Mouse (Mus musculus) splenic B cell, adult 2 months (primary cell): ENCODE results near the gene Mmp7.

ENCODE experiments used
- DNase-seq: peaks from one replicate; pipeline ENCODE4 v3.0.0-alpha.2; 2011; ENCODE audit warnings: low read depth, low spot score
- H3K27me3 ChIP-seq: 2 replicates; pipeline ENCODE4 v1.6.1; 2012; ENCODE audit warnings: mild to moderate bottlenecking, low read length, moderate library complexity, mixed read lengths; ENCODE audit not compliant: control insufficient read depth, poor library complexity, insufficient read depth, severe bottlenecking
- H3K36me3 ChIP-seq: 2 replicates; pipeline ENCODE4 v1.6.1; 2012; ENCODE audit warnings: mild to moderate bottlenecking, low read length, moderate library complexity, mixed read lengths; ENCODE audit not compliant: control insufficient read depth, poor library complexity, insufficient read depth, severe bottlenecking

Mmp7 gene

GRCm38 (mm10) chr9:7691790-7692189 lies at the start of gene Mmp7:
Gene Mmp7, plus strand, starts transcription at chr9:7692090.
- Histone ChIP-seq H3K27me3 (no peaks in the 10 kb centered on the region), H3K36me3 (no peaks in the 10 kb centered on the region)
- no peak for DNase-seq

- DNase-seq = no peak
- Histone ChIP-seq H3K36me3 (no peaks in the 10 kb centered on the region), H3K27me3 (no peaks in the 10 kb centered on the region)
Measured at GRCm38 (mm10) chr9:7647901-7648300, 44.0 kb upstream of the Mmp7 start.

GRCm38 (mm10) chr9:7650397-7651180 lies 41.3 kb upstream of the Mmp7 start:
- peak; percentile 2 for DNase-seq
- Histone ChIP-seq H3K36me3 (no peaks in the 10 kb centered on the region), H3K27me3 (no peaks in the 10 kb centered on the region)

- no peak for DNase-seq
- no peaks in the 10 kb centered on the region for H3K36me3 ChIP-seq
- H3K27me3 ChIP-seq = no peaks in the 10 kb centered on the region
Measured at GRCm38 (mm10) chr9:7652351-7653085, 39.4 kb upstream of the Mmp7 start.

- no peak for DNase-seq
- H3K27me3 ChIP-seq = no peaks in the 10 kb centered on the region
- no peaks in the 10 kb centered on the region for H3K36me3 ChIP-seq
Measured at GRCm38 (mm10) chr9:7657946-7658345, 33.9 kb upstream of the Mmp7 start.

GRCm38 (mm10) chr9:7659469-7660020 lies 32.3 kb upstream of the Mmp7 start:
- Histone ChIP-seq H3K36me3 (no peaks in the 10 kb centered on the region), H3K27me3 (no peaks in the 10 kb centered on the region)
- no peak for DNase-seq

- DNase-seq = no peak
- no peaks in the 10 kb centered on the region for H3K27me3 ChIP-seq
- H3K36me3 ChIP-seq = no peaks in the 10 kb centered on the region
Measured at GRCm38 (mm10) chr9:7661371-7661770, 30.5 kb upstream of the Mmp7 start.

- Histone ChIP-seq H3K27me3 (no peaks in the 10 kb centered on the region; the same call in 1 of the 2 replicates), H3K36me3 (no peaks in the 10 kb centered on the region)
- no peak for DNase-seq
Measured at GRCm38 (mm10) chr9:7669674-7670073, 22.2 kb upstream of the Mmp7 start.

GRCm38 (mm10) chr9:7672985-7673384 lies 18.9 kb upstream of the Mmp7 start:
- no peaks in the 10 kb centered on the region; the same call in 1 of the 2 replicates for H3K27me3 ChIP-seq
- no peaks in the 10 kb centered on the region for H3K36me3 ChIP-seq
- DNase-seq = no peak

- no peak for DNase-seq
- no peaks in the 10 kb centered on the region for H3K36me3 ChIP-seq
- H3K27me3 ChIP-seq = no peaks in the 10 kb centered on the region
Measured at GRCm38 (mm10) chr9:7678154-7678837, 13.6 kb upstream of the Mmp7 start.

- no peak for DNase-seq
- Histone ChIP-seq H3K27me3 (no peaks in the 10 kb centered on the region), H3K36me3 (no peaks in the 10 kb centered on the region)
Measured at GRCm38 (mm10) chr9:7682081-7682618, 9.7 kb upstream of the Mmp7 start.

- Histone ChIP-seq H3K36me3 (no peaks in the 10 kb centered on the region), H3K27me3 (no peaks in the 10 kb centered on the region)
- peak; percentile 28 for DNase-seq
Measured at GRCm38 (mm10) chr9:7686024-7686423, 5.9 kb upstream of the Mmp7 start.

GRCm38 (mm10) chr9:7689799-7690198 lies 2.1 kb upstream of the Mmp7 start:
- DNase-seq = no peak
- no peaks in the 10 kb centered on the region for H3K27me3 ChIP-seq
- no peaks in the 10 kb centered on the region for H3K36me3 ChIP-seq

- Histone ChIP-seq H3K27me3 (no peaks in the 10 kb centered on the region), H3K36me3 (no peaks in the 10 kb centered on the region)
- DNase-seq = no peak
Measured at GRCm38 (mm10) chr9:7693961-7694360, 2.1 kb downstream of the Mmp7 start.
